Mouse (Mus musculus): ENCODE data around the gene Supt3. TPM values are rescaled to one million over a fixed set of nuclear protein-coding genes. Genes with fewer than 3 reads are reported as not detected.

Gene Supt3
- polyA plus RNA-seq, 1 experiment from 2014 or later, result 21.1 TPM

DNA sequence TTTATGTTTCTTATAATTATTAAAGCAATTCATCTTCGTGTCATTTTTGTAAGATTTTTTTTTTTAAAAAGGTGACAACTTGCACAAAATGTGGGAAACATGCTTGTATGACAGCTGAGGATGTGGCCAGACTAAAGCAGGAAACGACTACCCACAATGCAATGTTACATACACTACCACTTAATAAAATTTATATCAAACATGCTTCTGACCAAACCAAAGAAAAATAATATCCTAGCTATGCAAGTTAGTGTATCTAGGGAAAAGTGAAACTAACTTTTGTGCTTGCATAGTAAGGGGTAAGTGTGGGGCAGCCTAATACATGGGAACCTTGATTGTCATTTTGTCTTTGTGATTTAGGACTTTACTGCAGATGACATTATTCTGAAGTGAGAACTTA is 41.9 kb downstream of the Supt3 start:
- ATAC-seq (ENCODE audit: insufficient read depth), result no peak
- Histone ChIP-seq H3K9ac (no peak overlapping the region), H3K4me1 (ENCODE audit: insufficient read depth) (0 out of 2 replicates have a peak, but pooled peaks cover 3% of the 10 kb centered on the region), H3K4me2 (no peak overlapping the region), H3K36me3 (ENCODE audit: insufficient read depth) (no peaks in the 10 kb centered on the region), H3K9me3 (ENCODE audit: low read depth, low read length) (no peaks in the 10 kb centered on the region), H3K27ac (ENCODE audit: low read depth) (no peak overlapping the region), H3K4me3 (ENCODE audit: low read depth, low read length) (no peak overlapping the region), H3K27me3 (ENCODE audit: insufficient read depth, low read length) (no peaks in the 10 kb centered on the region)
- WGBS, result 76% methylated on average over 2 of the region's 2 CpGs
- no peak for TF ChIP-seq CTCF (IDR thresholded peaks at IDR 0.05; ENCODE audit: low read depth)
- no peak for DNase-seq

DNA sequence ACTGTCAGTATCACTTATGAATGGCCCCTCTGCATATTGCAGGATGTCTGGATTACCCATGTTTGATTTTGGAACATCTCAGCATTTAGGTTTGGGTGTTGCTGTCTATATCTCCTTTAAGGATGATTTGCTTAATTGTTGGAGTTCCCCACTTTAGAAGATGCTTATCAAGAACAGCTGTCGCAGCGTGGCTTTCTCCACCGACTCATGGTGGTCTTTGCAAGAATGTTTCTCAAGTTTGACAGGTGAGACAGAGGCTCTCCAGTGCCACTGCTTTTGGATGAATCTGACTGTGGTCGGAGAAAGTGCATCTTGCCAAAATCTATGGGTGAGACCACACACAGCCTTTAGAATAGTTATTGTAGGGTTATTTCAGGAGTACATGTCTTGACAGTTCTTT is 42.9 kb downstream of the Supt3 start:
- ATAC-seq (ENCODE audit: insufficient read depth) (no peak), DNase-seq (no peak)
- Histone ChIP-seq H3K9ac (no peak overlapping the region), H3K4me1 (ENCODE audit: insufficient read depth) (no peaks in the 10 kb centered on the region), H3K27me3 (ENCODE audit: insufficient read depth, low read length) (no peaks in the 10 kb centered on the region), H3K27ac (ENCODE audit: low read depth) (no peak overlapping the region), H3K4me3 (ENCODE audit: low read depth, low read length) (no peak overlapping the region), H3K4me2 (no peak overlapping the region), H3K9me3 (ENCODE audit: low read depth, low read length) (no peaks in the 10 kb centered on the region), H3K36me3 (ENCODE audit: insufficient read depth) (no peaks in the 10 kb centered on the region)
- no peak for TF ChIP-seq CTCF (IDR thresholded peaks at IDR 0.05; ENCODE audit: low read depth)
- 43% methylated on average over 4 of the region's 4 CpGs for WGBS

DNA sequence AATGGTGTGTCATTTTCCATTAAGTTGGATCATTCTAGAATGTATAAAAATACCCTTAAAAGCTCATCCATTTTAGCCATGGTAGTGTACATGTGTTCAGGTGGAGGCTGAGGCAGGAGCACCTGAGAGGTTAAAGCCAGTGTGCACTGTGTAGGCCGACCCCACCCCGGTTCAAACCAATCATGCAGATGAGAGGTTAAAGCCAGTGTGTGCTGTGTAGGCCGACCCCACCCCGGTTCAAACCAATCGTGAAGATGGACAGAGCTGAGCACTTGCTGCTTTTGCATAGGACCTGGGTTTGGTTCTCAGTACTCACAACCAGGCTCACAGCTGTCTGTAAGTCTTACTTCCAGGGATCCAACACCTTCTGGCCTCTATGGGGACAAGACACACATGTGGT is 45.0 kb downstream of the Supt3 start:
- Histone ChIP-seq H3K36me3 (ENCODE audit: insufficient read depth) (no peaks in the 10 kb centered on the region), H3K27me3 (ENCODE audit: insufficient read depth, low read length) (no peaks in the 10 kb centered on the region), H3K4me1 (ENCODE audit: insufficient read depth) (no peaks in the 10 kb centered on the region), H3K4me3 (ENCODE audit: low read depth, low read length) (no peak overlapping the region), H3K4me2 (no peak overlapping the region), H3K9ac (no peak overlapping the region), H3K9me3 (ENCODE audit: low read depth, low read length) (no peaks in the 10 kb centered on the region), H3K27ac (ENCODE audit: low read depth) (no peak overlapping the region)
- WGBS, result 90% methylated on average over 5 of the region's 5 CpGs
- DNase-seq, result no peak
- no peak for ATAC-seq (ENCODE audit: insufficient read depth)
- no peak for TF ChIP-seq CTCF (IDR thresholded peaks at IDR 0.05; ENCODE audit: low read depth)

DNA sequence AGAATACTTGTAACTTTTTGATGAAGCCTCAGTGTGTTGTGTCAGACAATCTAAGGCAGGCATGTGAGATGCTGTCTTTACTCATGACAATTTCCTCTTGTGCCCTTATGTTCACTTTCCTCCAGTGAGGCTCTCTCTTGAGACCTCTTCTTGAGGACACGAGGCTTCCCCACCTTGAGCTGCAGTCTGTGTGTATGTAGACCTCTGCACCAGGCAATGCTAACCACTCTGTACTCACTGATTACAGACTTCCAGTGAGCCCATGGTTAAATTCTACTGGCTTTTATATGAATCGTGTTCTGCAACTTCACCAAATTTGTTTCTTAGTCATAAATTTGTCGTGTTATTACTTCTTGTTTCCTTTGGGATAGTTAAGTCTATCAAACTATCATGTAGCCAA is 50.2 kb downstream of the Supt3 start:
- DNase-seq (no peak), ATAC-seq (ENCODE audit: insufficient read depth) (no peak)
- H3K27me3 ChIP-seq (ENCODE audit: insufficient read depth, low read length), result no peaks in the 10 kb centered on the region
- no peak for TF ChIP-seq CTCF (IDR thresholded peaks at IDR 0.05; ENCODE audit: low read depth)
- H3K9ac ChIP-seq, result no peak overlapping the region
- H3K4me1 ChIP-seq (ENCODE audit: insufficient read depth), result no peaks in the 10 kb centered on the region
- no peaks in the 10 kb centered on the region for H3K36me3 ChIP-seq (ENCODE audit: insufficient read depth)
- H3K27ac ChIP-seq (ENCODE audit: low read depth), result no peak overlapping the region
- no peak overlapping the region for H3K4me2 ChIP-seq
- H3K4me3 ChIP-seq (ENCODE audit: low read depth, low read length), result no peak overlapping the region
- H3K9me3 ChIP-seq (ENCODE audit: low read depth, low read length), result no peaks in the 10 kb centered on the region
- 78% methylated on average over 3 of the region's 3 CpGs for WGBS

DNA sequence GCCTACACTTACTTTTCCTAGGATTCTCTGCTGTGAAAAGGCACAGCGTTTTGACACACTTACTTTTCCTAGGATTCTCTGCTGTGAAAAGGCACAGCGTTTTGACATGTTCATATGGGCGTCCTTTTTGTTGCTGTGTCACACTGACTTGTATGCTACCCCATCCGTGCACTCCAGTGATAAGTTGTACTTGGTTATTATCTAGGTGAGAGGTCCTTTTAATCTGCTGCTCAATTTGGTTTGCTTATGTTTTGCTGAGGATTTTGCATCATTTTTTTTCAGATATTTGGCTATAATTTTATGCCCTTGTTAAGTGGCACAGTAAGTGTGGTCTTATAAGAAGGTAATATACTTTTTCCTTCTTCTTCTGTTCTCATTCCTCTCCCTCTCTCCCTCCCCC is 51.0 kb downstream of the Supt3 start:
- 71% methylated on average over 4 of the region's 4 CpGs for WGBS

DNA sequence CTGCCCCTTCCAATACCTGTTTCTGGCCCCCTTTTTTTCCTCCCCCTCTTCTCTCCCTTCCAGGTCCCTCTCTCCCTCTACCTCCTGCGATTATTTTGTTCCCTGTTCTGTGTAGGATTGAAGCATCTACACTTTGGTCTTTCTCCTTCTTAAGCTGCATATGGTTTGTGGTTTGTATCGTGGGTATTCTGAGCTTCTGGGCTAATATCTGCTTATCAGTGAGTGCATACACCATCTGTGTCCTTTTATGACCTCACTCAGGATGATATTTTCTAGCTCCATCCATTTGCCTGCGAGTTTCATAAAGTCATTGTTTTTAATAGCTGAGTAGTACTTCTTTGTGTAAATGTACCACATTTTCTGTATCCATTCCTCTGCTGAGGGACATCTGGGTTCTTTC is 52.6 kb downstream of the Supt3 start:
- H3K27ac ChIP-seq (ENCODE audit: low read depth), result no peak overlapping the region
- no peak for DNase-seq
- no peaks in the 10 kb centered on the region for H3K4me1 ChIP-seq (ENCODE audit: insufficient read depth)
- no peak overlapping the region for H3K4me2 ChIP-seq
- no peaks in the 10 kb centered on the region for H3K27me3 ChIP-seq (ENCODE audit: insufficient read depth, low read length)
- ATAC-seq (ENCODE audit: insufficient read depth), result no peak
- H3K9me3 ChIP-seq (ENCODE audit: low read depth, low read length), result no peaks in the 10 kb centered on the region
- WGBS, result 83% methylated on average over 3 of the region's 3 CpGs
- no peak for TF ChIP-seq CTCF (IDR thresholded peaks at IDR 0.05; ENCODE audit: low read depth)
- H3K36me3 ChIP-seq (ENCODE audit: insufficient read depth), result no peaks in the 10 kb centered on the region
- no peak overlapping the region for H3K9ac ChIP-seq
- no peak overlapping the region for H3K4me3 ChIP-seq (ENCODE audit: low read depth, low read length)

More for the DNA sequence above, 51.0 kb downstream of the Supt3 start:
- Histone ChIP-seq H3K4me3 (ENCODE audit: low read depth, low read length) (no peak overlapping the region), H3K4me2 (no peak overlapping the region), H3K9me3 (ENCODE audit: low read depth, low read length) (no peaks in the 10 kb centered on the region), H3K27me3 (ENCODE audit: insufficient read depth, low read length) (no peaks in the 10 kb centered on the region), H3K9ac (no peak overlapping the region), H3K27ac (ENCODE audit: low read depth) (no peak overlapping the region), H3K36me3 (ENCODE audit: insufficient read depth) (no peaks in the 10 kb centered on the region), H3K4me1 (ENCODE audit: insufficient read depth) (no peaks in the 10 kb centered on the region)
- no peak for ATAC-seq (ENCODE audit: insufficient read depth)
- no peak for DNase-seq
- TF ChIP-seq CTCF (IDR thresholded peaks at IDR 0.05; ENCODE audit: low read depth), result no peak

DNA sequence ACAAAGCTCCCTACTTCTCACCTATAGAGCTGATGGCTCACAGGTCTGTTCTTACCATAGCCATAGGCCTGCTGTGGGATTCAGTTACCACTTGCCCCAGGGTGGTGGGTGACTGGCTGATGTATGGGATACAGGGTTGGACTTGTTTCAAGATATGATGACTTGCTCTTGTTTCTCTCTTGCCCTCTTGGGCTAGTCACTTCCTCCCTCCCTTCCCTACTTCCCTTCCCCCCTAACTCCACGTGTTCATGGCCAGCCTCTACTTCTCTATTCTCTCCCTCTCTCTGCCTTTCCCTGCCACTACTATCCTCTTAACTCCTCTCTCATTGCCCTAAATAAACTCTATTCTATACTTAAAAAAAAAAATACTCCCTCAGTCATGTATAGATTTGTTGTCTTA is 54.2 kb downstream of the Supt3 start:
- Histone ChIP-seq H3K27me3 (ENCODE audit: insufficient read depth, low read length) (no peaks in the 10 kb centered on the region), H3K9me3 (ENCODE audit: low read depth, low read length) (no peaks in the 10 kb centered on the region), H3K4me2 (no peak overlapping the region), H3K4me1 (ENCODE audit: insufficient read depth) (no peaks in the 10 kb centered on the region), H3K9ac (no peak overlapping the region), H3K36me3 (ENCODE audit: insufficient read depth) (no peaks in the 10 kb centered on the region), H3K4me3 (ENCODE audit: low read depth, low read length) (no peak overlapping the region), H3K27ac (ENCODE audit: low read depth) (no peak overlapping the region)
- ATAC-seq (ENCODE audit: insufficient read depth) (no peak), DNase-seq (no peak)
- no peak for TF ChIP-seq CTCF (IDR thresholded peaks at IDR 0.05; ENCODE audit: low read depth)
- 56% methylated on average over 1 of the region's 1 CpGs for WGBS

DNA sequence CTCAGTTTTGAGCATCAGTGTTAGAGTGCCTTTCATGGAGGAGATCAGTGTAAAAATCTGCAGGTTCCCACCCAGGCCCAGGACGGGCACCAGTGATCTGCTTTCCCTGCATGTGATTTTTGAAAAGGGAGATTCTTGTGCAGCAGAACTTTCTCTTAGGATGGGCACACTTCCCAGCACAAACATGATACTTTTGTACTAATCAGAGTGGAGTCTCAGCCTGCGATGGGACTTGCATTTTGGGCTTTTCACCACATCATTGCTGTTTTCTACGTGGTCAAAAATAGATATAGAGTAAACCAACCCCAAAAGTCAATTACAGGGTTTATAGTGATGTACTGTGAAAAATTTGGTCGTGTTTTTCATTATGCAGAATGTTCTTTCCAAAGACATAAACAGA is 65.2 kb downstream of the Supt3 start:
- H3K4me2 ChIP-seq, result no peak overlapping the region
- H3K9me3 ChIP-seq (ENCODE audit: low read depth, low read length), result no peaks in the 10 kb centered on the region
- H3K27ac ChIP-seq (ENCODE audit: low read depth), result no peak overlapping the region
- DNase-seq, result no peak
- H3K4me3 ChIP-seq (ENCODE audit: low read depth, low read length), result no peak overlapping the region
- H3K9ac ChIP-seq, result no peak overlapping the region
- TF ChIP-seq CTCF (IDR thresholded peaks at IDR 0.05; ENCODE audit: low read depth), result no peak
- no peaks in the 10 kb centered on the region for H3K4me1 ChIP-seq (ENCODE audit: insufficient read depth)
- 60% methylated on average over 4 of the region's 4 CpGs for WGBS
- no peaks in the 10 kb centered on the region for H3K27me3 ChIP-seq (ENCODE audit: insufficient read depth, low read length)
- no peaks in the 10 kb centered on the region for H3K36me3 ChIP-seq (ENCODE audit: insufficient read depth)
- no peak for ATAC-seq (ENCODE audit: insufficient read depth)
